Mouse (Mus musculus) monocyte, adult 59 days (primary cell): ENCODE data around the gene Ndufaf7. TPM values are rescaled to one million over a fixed set of nuclear protein-coding genes. Genes with fewer than 3 reads are reported as not detected.

Experiments
- total RNA-seq, 2 experiments: library from RNA; stranded (reverse); gene quantifications; one replicate each; pipeline ENCODE4 v1.2.4; 2023

Ndufaf7 gene
- total RNA-seq, result 10 to 100 TPM; 38.0 to 39.9 TPM

GRCm38 (mm10) chr17:78936466-78937228, at the start of gene Ndufaf7, which contains the start of gene Cebpz:
TSS of gene Ndufaf7 (plus strand) at chr17:78937136.
TSS of gene Cebpz (minus strand) at chr17:78937066.

GRCm38 (mm10) chr17:78906892-78907291, 30.0 kb upstream of the Ndufaf7 start, which contains the start of gene Sult6b1:
TSS of gene Sult6b1 (minus strand) at chr17:78906992.

GRCm38 (mm10) chr17:78916369-78916813, 20.5 kb upstream of the Ndufaf7 start, which contains the start of gene Cebpzos:
TSS of gene Cebpzos (plus strand) at chr17:78916500.

Other genes starting within 250 kb of the Ndufaf7 start
- 10 to 100 TPM; 28.5 to 34.5 TPM for gene Strn, start 199.9 kb upstream of the Ndufaf7 start, total RNA-seq
- 10 to 100 TPM; 26.0 to 28.2 TPM for gene Heatr5b, start 101.8 kb upstream of the Ndufaf7 start, total RNA-seq
- 10 to 100 TPM; 17.6 to 20.0 TPM for gene Gpatch11, start 101.6 kb upstream of the Ndufaf7 start, total RNA-seq
- 10 to 100 TPM; 42.5 to 47.4 TPM for gene Eif2ak2, start 54.6 kb upstream of the Ndufaf7 start, total RNA-seq
- gene Sult6b1, start 30.1 kb upstream of the Ndufaf7 start, total RNA-seq, result not detected
- 10 to 100 TPM in 1 of 2 experiments, 1 to 10 TPM in 1; 6.3 to 11.7 TPM for gene Cebpzos, start 20.6 kb upstream of the Ndufaf7 start, total RNA-seq
- gene Cebpz, start 70 bp upstream of the Ndufaf7 start, total RNA-seq, result 10 to 100 TPM; 74.5 to 81.3 TPM
- 10 to 100 TPM; 68.7 to 69.3 TPM for gene Prkd3, start 83.7 kb downstream of the Ndufaf7 start, total RNA-seq
- 1 to 10 TPM; 5.6 to 6.9 TPM for gene Qpct, start 114.8 kb downstream of the Ndufaf7 start, total RNA-seq